Mouse (Mus musculus) heart, adult 2 months (tissue): ENCODE measurements at regions not wholly inside any gene's neighbourhood (a gene's known extent, or its start where the extent isn't known, plus 50 kb on each side); places are given as distances from the start of the nearest gene placed in this dataset.

Experiments
- DNase-seq, 2 experiments: peaks; one replicate each; pipeline ENCODE4 v3.0.0; 2021
- H3K27ac ChIP-seq: fragments of 200-600 bp; 2 replicates; pipeline ENCODE4 v1.8.1; 2022
- H3K27me3 ChIP-seq: fragments of 200-500 bp; 2 replicates; pipeline ENCODE4 v1.6.1; 2012; ENCODE audit warnings: mild to moderate bottlenecking, low read length, inconsistent platforms, mixed read lengths; ENCODE audit not compliant: control insufficient read depth, insufficient read depth
- H3K36me3 ChIP-seq: fragments of 200-500 bp; 2 replicates; pipeline ENCODE4 v1.6.1; 2012; ENCODE audit warnings: low read length, inconsistent platforms; ENCODE audit not compliant: control insufficient read depth, insufficient read depth
- H3K4me1 ChIP-seq: fragments of 200-500 bp; 2 replicates; pipeline ENCODE4 v1.6.1; 2011; ENCODE audit warnings: low read length; ENCODE audit not compliant: control insufficient read depth, insufficient read depth
- H3K4me3 ChIP-seq: fragments of 200-600 bp; 2 replicates; pipeline ENCODE4 v1.8.1; 2022
- H3K79me2 ChIP-seq: fragments of 200-500 bp; replicated peaks from 2 replicates; pipeline ENCODE4 v1.6.1; 2012; ENCODE audit warnings: mild to moderate bottlenecking, inconsistent platforms, low read length, moderate library complexity, mixed read lengths; ENCODE audit not compliant: control insufficient read depth, insufficient read depth
- H3K9ac ChIP-seq: fragments of 200-500 bp; 2 replicates; pipeline ENCODE4 v1.6.1; 2012; ENCODE audit warnings: low read depth, mild to moderate bottlenecking, control low read depth, inconsistent platforms, low read length, mixed read lengths
- CTCF ChIP-seq: fragments of 200-600 bp; IDR thresholded peaks from 2 replicates; pipeline ENCODE4 v1.8.1; 2022; ENCODE audit warnings: antibody characterized with exemption, mild to moderate bottlenecking, moderate library complexity
- EP300 ChIP-seq: fragments of 200-500 bp; IDR thresholded peaks from 2 replicates; pipeline ENCODE4 v1.6.1; 2011; ENCODE audit warnings: low read depth, low read length, control low read depth; ENCODE audit not compliant: insufficient read depth
- POLR2A ChIP-seq: fragments of 200-500 bp; IDR thresholded peaks from 2 replicates; pipeline ENCODE4 v1.6.1; 2011; ENCODE audit warnings: mild to moderate bottlenecking, low read depth, low read length, control low read depth; ENCODE audit not compliant: insufficient read depth
- WGBS: fragments of 180-500 bp; shearing (Covaris S2); methylation state at CpG from one replicate; pipeline ENCODE4 v1.1.7; 2018; 5-methylcytosine and 5-hydroxymethylcytosine counted together
- intact Hi-C: fragments of 180-260 bp; cut with DNase I; formaldehyde crosslinking; loops from one replicate; pipeline ENCODE4 v1.15.1; 2025

DNA sequence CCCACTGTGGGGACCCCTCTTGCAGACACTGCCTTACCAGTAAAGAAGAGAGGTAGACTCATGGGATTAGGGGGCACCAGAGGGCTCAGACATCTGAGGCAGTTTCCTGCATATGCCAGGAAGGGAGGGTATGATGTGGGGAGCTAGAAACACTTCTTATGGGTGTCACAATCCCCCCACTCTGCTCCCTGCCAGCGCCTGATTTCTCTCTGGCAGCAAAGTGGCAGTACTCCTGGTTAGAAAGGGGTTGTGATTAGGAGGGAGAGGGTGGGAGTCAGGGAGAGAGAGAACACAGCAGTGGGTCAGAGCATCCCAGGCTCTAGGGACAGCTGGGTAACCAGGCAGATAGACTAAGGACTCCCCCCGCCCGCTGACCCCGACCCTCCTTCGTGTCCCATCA is 167.6 kb upstream of the Csf3r start:
- Histone ChIP-seq H3K79me2 (no peaks in the 10 kb centered on the region), H3K4me1 (no peaks in the 10 kb centered on the region), H3K27ac (no peak overlapping the region), H3K36me3 (no peaks in the 10 kb centered on the region), H3K4me3 (no peak overlapping the region), H3K9ac (no peak overlapping the region), H3K27me3 (no peaks in the 10 kb centered on the region)
- no peak for DNase-seq
- WGBS, result 67% methylated on average over 5 of the region's 5 CpGs
- no peak for TF ChIP-seq CTCF
- no peak for TF ChIP-seq POLR2A
- TF ChIP-seq EP300, result no peak
- intact Hi-C loops, result no loop called here

DNA sequence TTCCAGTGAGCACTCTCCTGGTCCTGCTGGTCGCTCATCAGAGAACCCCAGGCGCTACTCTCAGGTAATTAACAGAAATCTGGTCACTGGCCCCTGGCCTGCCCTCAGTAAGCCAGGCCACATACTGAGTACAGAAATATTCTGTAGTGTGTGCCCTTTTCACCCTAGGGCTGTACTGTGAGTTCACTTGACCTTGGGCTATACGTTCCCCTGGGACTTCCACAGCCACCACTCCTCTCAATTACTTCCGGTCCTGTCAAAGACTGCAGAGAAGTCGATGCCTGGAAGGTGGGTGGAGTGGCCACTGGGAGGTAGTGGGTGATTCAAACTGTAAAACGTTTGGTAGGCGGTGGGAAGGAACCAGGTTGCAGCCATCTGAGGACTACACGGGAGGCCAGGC is 159.3 kb upstream of the Csf3r start:
- intact Hi-C loops, result no loop called here
- Histone ChIP-seq H3K4me1 (no peaks in the 10 kb centered on the region), H3K9ac (no peak overlapping the region), H3K4me3 (no peak overlapping the region), H3K79me2 (no peaks in the 10 kb centered on the region), H3K27ac (no peak overlapping the region), H3K27me3 (no peaks in the 10 kb centered on the region), H3K36me3 (no peaks in the 10 kb centered on the region)
- 14% methylated on average over 8 of the region's 8 CpGs for WGBS
- DNase-seq, result no peak
- TF ChIP-seq EP300 (no peak), POLR2A (no peak), CTCF (no peak)

GRCm38 (mm10) chr4:125865728-125866127 is 158.6 kb upstream of the Csf3r start:
- TF ChIP-seq CTCF (no peak), POLR2A (no peak), EP300 (no peak)
- H3K4me1 ChIP-seq, result no peaks in the 10 kb centered on the region
- H3K79me2 ChIP-seq, result no peaks in the 10 kb centered on the region
- H3K27ac ChIP-seq, result no peak overlapping the region
- no peaks in the 10 kb centered on the region for H3K27me3 ChIP-seq
- intact Hi-C loops, result no loop called here
- no peak overlapping the region for H3K9ac ChIP-seq
- WGBS, result 70% methylated on average over 9 of the region's 9 CpGs
- H3K36me3 ChIP-seq, result no peaks in the 10 kb centered on the region
- H3K4me3 ChIP-seq, result no peak overlapping the region
- no peak for DNase-seq

GRCm38 (mm10) chr4:125871211-125871610 is 153.1 kb upstream of the Csf3r start:
- Histone ChIP-seq H3K4me1 (no peaks in the 10 kb centered on the region), H3K27me3 (no peaks in the 10 kb centered on the region), H3K27ac (no peak overlapping the region), H3K4me3 (no peak overlapping the region), H3K36me3 (no peaks in the 10 kb centered on the region), H3K9ac (no peak overlapping the region), H3K79me2 (no peaks in the 10 kb centered on the region)
- intact Hi-C loops, result no loop called here
- DNase-seq, result no peak
- TF ChIP-seq CTCF, result no peak
- no peak for TF ChIP-seq EP300
- TF ChIP-seq POLR2A, result no peak
- WGBS, result 68% methylated on average over 13 of the region's 13 CpGs

DNA sequence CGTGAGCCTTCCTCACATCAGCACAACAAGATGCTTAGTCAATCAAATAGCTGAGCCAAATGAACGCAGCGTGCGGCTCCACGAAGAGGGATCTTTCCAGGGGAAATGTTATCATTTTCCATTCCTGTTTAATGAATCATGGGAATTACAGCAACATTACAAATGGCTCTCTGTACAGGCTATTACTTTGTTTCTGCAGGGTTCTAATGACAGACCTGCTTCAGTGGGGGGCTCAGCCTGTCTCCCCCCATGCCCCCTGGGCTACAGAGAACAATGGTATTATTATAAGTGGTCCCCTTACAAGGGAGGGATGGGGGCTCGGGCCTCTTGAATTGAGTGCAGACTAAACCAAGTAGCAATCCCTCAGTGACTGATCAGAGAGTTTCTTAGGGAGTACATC is 144.3 kb upstream of the Csf3r start:
- TF ChIP-seq EP300, result no peak
- no peak for TF ChIP-seq POLR2A
- no peak for TF ChIP-seq CTCF
- no peak for DNase-seq
- H3K27me3 ChIP-seq, result no peaks in the 10 kb centered on the region; the same call in 1 of the 2 replicates
- no peaks in the 10 kb centered on the region for H3K79me2 ChIP-seq
- no peaks in the 10 kb centered on the region for H3K4me1 ChIP-seq
- no peak overlapping the region for H3K27ac ChIP-seq
- H3K36me3 ChIP-seq, result no peaks in the 10 kb centered on the region
- intact Hi-C loops, result no loop called here
- H3K9ac ChIP-seq, result no peak overlapping the region
- WGBS, result 42% methylated on average over 6 of the region's 6 CpGs
- H3K4me3 ChIP-seq, result no peak overlapping the region

- intact Hi-C loops, result no loop called here
- no peaks in the 10 kb centered on the region for H3K36me3 ChIP-seq
- H3K4me1 ChIP-seq, result no peaks in the 10 kb centered on the region
- no peaks in the 10 kb centered on the region; the same call in 1 of the 2 replicates for H3K27me3 ChIP-seq
- H3K9ac ChIP-seq, result no peak overlapping the region
- no peak for TF ChIP-seq POLR2A
- no peak for TF ChIP-seq CTCF
- no peak for TF ChIP-seq EP300
- no peaks in the 10 kb centered on the region for H3K79me2 ChIP-seq
- DNase-seq, result no peak
- no peak overlapping the region for H3K27ac ChIP-seq
- WGBS, result 36% methylated on average over 3 of the region's 3 CpGs
- no peak overlapping the region for H3K4me3 ChIP-seq
These were observed 141.8 kb upstream of the Csf3r start for GRCm38 (mm10) chr4:125882531-125882930.
